Mouse (Mus musculus) olfactory bulb, adult 2 months (tissue): ENCODE measurements around the gene Trim27. TPM values are rescaled to one million over a fixed set of nuclear protein-coding genes. Genes with fewer than 3 reads are reported as not detected.
A peak's percentile ranks its signal among the peaks of the same experiment; 100 is the strongest.

Source experiments
- H3K27ac ChIP-seq: fragments of 200-500 bp; 2 replicates; pipeline ENCODE4 v1.5.1; 2012; ENCODE audit warnings: low read depth, low read length; ENCODE audit not compliant: insufficient read depth
- H3K4me1 ChIP-seq: fragments of 200-500 bp; 2 replicates; pipeline ENCODE4 v1.6.1; 2012; ENCODE audit warnings: low read length; ENCODE audit not compliant: control insufficient read depth, insufficient read depth
- H3K4me3 ChIP-seq: fragments of 200-500 bp; 2 replicates; pipeline ENCODE4 v1.5.1; 2012; ENCODE audit warnings: mild to moderate bottlenecking, low read depth, low read length, moderate library complexity; ENCODE audit not compliant: insufficient read depth
- CTCF ChIP-seq: fragments of 200-500 bp; IDR thresholded peaks from 2 replicates; pipeline ENCODE4 v1.5.1; 2012; ENCODE audit warnings: low read depth, mild to moderate bottlenecking, low read length, moderate library complexity; ENCODE audit not compliant: insufficient read depth
- POLR2A ChIP-seq: fragments of 200-500 bp; IDR thresholded peaks from 2 replicates; pipeline ENCODE4 v1.6.1; 2012; ENCODE audit warnings: mild to moderate bottlenecking, low read depth, low read length, moderate library complexity; ENCODE audit not compliant: insufficient read depth
- WGBS: fragments of 180-500 bp; shearing (Covaris S2); methylation state at CpG from one replicate; pipeline ENCODE4 v1.1.7; 2018; 5-methylcytosine and 5-hydroxymethylcytosine counted together
- polyA plus RNA-seq: library from polyadenylated mRNA; stranded (reverse); fragments of >200 nt; gene quantifications from 2 replicates; pipeline ENCODE4 v1.2.4, GENCODE M21; 2012; ENCODE audit warnings: low replicate concordance; ENCODE audit not compliant: missing spikeins, insufficient read depth, insufficient read length

Gene Trim27
- polyA plus RNA-seq, 1 experiment = not detected

DNA sequence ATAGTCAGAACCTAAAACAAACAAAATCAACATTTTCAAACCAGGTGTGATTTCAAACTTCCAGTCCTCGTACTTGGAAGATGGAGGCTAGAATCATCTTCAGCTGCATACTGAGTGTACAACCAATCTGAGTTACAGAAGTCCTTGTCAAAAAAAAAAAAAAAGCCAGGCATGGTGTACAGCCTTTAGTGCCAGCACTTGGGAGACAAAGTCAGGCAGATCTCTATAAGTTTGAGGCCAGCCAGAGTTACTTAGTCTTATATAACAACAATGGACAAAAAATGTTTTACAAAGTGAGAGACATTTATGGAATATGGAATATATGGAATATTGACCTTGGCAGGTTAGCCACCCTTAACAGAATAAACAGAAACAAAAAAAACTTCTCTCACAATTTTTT is 45.1 kb downstream of the Trim27 start:
- H3K4me1 ChIP-seq = peaks cover 2% of the 10 kb centered on the region
- WGBS = 98% methylated on average over 1 of the region's 1 CpGs
- TF ChIP-seq POLR2A (no peak), CTCF (no peak)
- no peak overlapping the region for H3K4me3 ChIP-seq
- H3K27ac ChIP-seq = no peak overlapping the region

DNA sequence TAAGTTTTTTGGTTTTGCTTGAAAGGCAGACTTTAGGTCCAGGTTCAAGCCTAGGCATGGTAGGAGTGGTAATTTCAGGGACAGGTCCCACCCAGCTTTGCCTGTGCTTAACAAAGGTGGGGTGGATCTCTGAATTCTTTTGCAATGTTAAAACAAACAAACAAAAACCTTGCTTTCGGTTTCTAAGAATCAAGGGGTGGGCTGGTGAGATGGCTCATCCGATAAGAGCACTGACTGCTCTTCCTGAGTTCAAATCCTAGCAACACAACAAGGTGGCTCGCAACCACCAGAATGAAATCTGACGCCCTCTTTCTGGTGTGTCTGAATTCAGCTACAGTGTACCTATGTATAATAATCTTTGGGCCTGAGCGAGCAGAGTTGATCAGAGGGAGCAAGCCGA is 46.0 kb downstream of the Trim27 start:
- Histone ChIP-seq H3K27ac (no peak overlapping the region), H3K4me1 (peaks cover 2% of the 10 kb centered on the region), H3K4me3 (no peak overlapping the region)
- WGBS = 85% methylated on average over 6 of the region's 6 CpGs
- TF ChIP-seq POLR2A (no peak), CTCF (no peak)

DNA sequence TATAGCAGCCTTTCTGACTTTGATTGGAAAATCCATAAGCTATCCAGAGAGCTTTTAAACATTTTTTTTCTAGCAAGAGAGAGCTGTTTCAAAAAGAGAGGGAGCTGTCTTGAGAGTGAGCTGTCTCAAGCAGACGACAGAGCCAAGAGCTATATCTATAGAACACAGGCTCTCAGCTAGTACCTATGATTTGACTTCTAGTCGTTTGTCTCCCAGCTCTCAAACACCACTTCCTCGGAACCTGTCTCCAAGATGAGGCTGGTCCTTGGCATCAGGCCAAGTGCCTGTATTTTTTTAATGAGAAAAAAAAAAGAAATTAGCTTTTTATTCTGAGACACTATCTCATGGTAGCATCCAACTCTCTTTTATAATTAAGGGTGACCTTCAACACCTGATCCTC is 46.8 kb downstream of the Trim27 start:
- Histone ChIP-seq H3K27ac (no peak overlapping the region), H3K4me3 (no peak overlapping the region), H3K4me1 (peaks cover 2% of the 10 kb centered on the region)
- TF ChIP-seq CTCF (no peak), POLR2A (no peak)
- 65% methylated on average over 3 of the region's 3 CpGs for WGBS

DNA sequence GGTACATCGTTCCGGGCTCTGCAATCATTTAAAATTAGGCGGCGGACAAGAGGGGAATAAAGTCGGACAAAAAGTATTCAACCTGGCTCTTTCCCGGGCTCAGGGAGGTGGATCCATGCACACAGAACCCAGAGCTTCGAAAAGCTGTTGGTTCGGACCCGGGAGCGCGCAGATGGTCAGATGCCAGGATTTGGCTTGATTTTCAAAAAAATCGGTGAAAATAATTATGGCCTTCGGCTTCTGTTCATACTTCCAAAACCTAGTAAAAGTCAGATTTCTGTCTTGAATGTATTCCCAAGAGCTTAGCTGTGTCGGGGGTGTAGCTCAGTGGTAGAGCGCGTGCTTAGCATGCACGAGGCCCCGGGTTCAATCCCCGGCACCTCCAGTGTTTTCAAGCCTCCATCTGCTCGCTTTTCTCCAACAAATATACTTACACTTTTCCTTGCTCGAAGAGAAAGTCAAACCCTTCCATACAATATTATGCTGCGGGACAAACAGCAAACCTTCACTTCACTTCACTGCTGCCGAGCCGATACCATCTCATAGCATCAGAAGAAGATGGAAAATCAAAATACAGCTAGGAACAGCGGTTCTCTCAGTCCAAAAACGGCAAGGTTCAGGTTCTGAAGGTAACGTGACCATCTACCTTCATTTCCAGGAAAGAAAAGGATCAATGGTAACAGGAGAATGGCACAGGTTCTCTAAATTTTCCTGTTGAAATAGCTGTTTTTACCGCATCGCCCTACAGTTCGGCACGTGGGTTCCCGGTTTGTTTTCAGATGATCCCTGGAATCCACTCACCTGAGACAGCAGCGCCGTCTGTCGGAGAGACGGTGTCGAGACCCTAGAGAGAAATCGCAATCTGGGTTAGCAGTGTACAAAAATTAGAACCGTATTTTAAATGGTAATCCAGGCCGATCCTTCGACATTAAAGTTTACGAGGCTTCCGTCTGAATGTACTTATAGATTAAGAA is 54.8 kb downstream of the Trim27 start:
- Histone ChIP-seq H3K27ac (no peak overlapping the region), H3K4me3 (peak overlapping the region; percentile 46), H3K4me1 (no peaks in the 10 kb centered on the region)
- no peak for TF ChIP-seq POLR2A
- peak; percentile 47; the same call in 1 of the 2 replicates for TF ChIP-seq CTCF
- WGBS = 2% methylated on average over 43 of the region's 43 CpGs

DNA sequence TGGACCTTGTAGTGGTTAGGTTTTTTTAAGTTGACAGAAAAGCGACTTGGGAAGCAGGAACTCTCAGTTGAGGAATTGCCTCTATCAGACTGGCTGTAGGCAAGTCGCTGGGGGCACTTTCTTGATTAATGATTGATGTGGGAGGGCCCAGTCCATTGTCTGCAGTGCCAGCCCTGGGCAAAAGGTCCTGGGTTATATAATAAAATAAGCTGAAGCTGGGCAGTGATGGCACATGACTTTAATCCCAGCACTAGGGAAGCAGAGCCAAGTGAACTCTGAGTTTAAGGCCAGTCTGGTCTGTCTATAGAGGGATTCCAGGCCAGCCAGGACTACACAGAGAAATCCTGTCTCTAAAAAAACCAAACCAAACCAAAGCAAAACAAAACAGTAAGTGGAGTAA is 57.5 kb downstream of the Trim27 start:
- H3K27ac ChIP-seq = no peak overlapping the region
- H3K4me3 ChIP-seq = no peak overlapping the region
- no peaks in the 10 kb centered on the region for H3K4me1 ChIP-seq
- WGBS = 77% methylated on average over 2 of the region's 2 CpGs
- TF ChIP-seq CTCF = no peak
- no peak for TF ChIP-seq POLR2A

DNA sequence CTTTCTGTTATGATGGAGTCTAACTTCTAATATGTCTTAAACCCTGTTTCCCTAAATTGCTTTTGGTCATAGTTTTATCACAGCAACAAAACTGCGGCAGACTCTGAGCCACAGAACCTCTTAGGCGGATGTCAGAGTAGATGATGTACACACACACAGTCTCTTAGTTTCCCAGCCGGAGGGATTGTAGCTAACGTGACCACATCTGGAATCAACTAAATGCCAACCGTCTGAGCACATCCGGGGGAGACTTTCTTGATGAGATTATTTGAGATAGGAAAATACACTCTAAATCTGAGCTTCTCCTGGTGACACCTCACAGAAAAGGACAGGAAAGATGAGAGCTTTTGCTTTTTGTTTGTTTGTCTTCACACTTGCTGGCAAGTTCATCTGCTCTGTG is 57.9 kb downstream of the Trim27 start:
- Histone ChIP-seq H3K4me1 (no peaks in the 10 kb centered on the region), H3K27ac (no peak overlapping the region), H3K4me3 (no peak overlapping the region)
- TF ChIP-seq CTCF (no peak), POLR2A (no peak)
- WGBS = 89% methylated on average over 6 of the region's 6 CpGs

DNA sequence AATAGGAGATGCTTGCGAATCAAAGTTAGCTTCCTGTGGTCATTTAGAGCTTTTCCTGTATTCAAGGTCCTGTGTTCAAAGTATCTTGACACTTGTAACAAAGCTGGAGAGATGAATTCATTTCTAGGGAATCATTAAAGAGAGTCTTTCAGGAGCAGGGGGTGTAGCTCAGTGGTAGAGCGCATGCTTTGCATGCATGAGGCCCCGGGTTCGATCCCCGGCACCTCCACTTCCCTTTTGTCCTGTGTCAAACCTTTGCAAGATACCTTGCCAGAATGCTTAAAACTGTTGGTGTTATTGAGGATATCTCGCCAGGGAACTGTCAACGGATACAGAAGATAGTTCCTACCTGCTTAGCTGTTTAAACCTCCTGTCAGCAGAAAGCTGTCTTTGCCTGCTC is 61.5 kb downstream of the Trim27 start:
- H3K4me1 ChIP-seq = no peaks in the 10 kb centered on the region; the same call in 1 of the 2 replicates
- no peak overlapping the region for H3K27ac ChIP-seq
- TF ChIP-seq POLR2A (no peak), CTCF (no peak)
- H3K4me3 ChIP-seq = no peak overlapping the region
- 40% methylated on average over 7 of the region's 7 CpGs for WGBS

DNA sequence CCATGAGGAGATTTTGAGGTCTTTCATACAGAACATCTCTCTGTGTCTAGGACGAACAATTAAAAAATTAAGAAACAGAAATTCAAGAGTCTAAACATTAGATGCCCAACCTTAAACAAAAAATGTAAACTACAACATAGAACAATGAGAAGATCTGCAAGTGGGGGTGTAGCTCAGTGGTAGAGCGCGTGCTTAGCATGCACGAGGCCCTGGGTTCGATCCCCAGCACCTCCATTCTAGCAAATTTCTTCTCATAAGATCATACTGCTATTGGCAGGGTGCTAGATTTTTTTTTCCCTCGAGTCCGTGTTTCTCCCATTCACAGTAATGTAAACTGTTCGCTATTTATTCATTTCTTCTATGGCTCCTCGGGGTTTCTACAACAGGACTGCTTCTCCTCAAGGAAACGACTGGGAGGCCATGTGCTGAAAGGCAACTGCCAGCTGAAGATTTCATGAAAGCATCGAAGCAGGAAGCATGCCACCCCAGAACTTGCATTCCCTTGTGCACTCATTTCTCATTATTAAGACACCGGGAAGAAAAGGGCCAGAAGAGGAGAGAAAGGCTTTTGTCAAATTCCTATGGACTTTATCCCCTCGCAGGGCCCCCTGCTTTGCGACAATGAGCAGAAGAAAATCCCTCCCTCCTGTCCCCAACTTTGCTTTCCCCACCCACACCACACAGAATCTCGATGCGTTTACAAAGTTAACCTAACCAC is 63.3 kb downstream of the Trim27 start:
- TF ChIP-seq CTCF = no peak
- no peak for TF ChIP-seq POLR2A
- Histone ChIP-seq H3K4me1 (no peaks in the 10 kb centered on the region; the same call in 1 of the 2 replicates), H3K4me3 (no peak overlapping the region), H3K27ac (no peak overlapping the region)
- WGBS = 22% methylated on average over 16 of the region's 16 CpGs

DNA sequence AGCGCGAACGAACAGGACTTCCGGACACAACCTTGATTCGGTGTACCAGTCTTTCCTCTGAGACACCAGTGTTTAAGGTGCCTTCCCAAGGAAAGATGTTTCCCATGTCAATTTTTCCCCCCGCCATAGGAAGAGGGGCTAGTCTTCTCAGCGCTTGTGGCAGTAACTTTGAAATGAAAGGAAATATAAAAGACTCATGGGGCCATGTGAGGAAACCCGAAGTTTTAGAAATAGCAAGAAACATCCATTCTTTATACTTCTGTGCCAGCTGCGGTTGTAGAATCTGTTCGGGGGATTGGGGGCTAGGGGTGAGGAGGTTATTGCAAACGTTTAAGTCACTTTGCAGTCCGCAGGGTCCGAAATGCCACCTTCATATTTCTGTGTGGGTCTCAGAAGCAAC is 64.0 kb downstream of the Trim27 start:
- H3K4me3 ChIP-seq = no peak overlapping the region
- 32% methylated on average over 13 of the region's 13 CpGs for WGBS
- H3K4me1 ChIP-seq = no peaks in the 10 kb centered on the region; the same call in 1 of the 2 replicates
- H3K27ac ChIP-seq = no peak overlapping the region
- TF ChIP-seq POLR2A = no peak
